Mouse (Mus musculus): ENCODE results near the gene Cdc5l. TPM values are rescaled to one million over a fixed set of nuclear protein-coding genes. Genes with fewer than 3 reads are reported as not detected.

Cdc5l gene
- total RNA-seq (2014; rRNA removed) (21.5 and 38.1 TPM in 2 replicates), polyA plus RNA-seq (2015; fragmentation: Nextera tagmentation; extraction: Ambion mirVana) (54.2 and 57.7 TPM in 2 replicates)

GRCm38 (mm10) chr17:45433419-45434261 lies at the start of gene Cdc5l:
Cdc5l (minus strand) TSS chr17:45433737.
- ATAC-seq (peak; percentile 98), DNase-seq (ENCODE audit: low spot score) (peak; percentile 100)
- H3K27me3 ChIP-seq (ENCODE audit: insufficient read depth, low read length) = no peaks in the 10 kb centered on the region
- under 1% methylated on average over 73 of the region's 73 CpGs for WGBS
- H3K4me2 ChIP-seq (ENCODE audit: low read depth, low read length) = peak within 1 kb of the TSS; percentile 86
- no peaks in the 10 kb centered on the region for H3K36me3 ChIP-seq (ENCODE audit: insufficient read depth, low read length)
- peak within 1 kb of the TSS; percentile 64 for H3K4me3 ChIP-seq (ENCODE audit: low read length)
- peak within 1 kb of the TSS; percentile 80 for H3K9ac ChIP-seq (replicated peaks; ENCODE audit: low read length)
- no peaks in the 10 kb centered on the region for H3K9me3 ChIP-seq (ENCODE audit: low read length)
- TF ChIP-seq CTCF (IDR thresholded peaks at IDR 0.05; ENCODE audit: low read depth) = peak; percentile 51
- peaks cover 13% of the 10 kb centered on the region; the same call in 1 of the 2 replicates for H3K4me1 ChIP-seq (ENCODE audit: insufficient read depth, low read length)
- peak within 1 kb of the TSS; percentile 94 for H3K27ac ChIP-seq

- ATAC-seq = no peak
- TF ChIP-seq CTCF (IDR thresholded peaks at IDR 0.05; ENCODE audit: low read depth) = peak; percentile 41
- no peak overlapping the region for H3K9ac ChIP-seq (replicated peaks; ENCODE audit: low read length)
- no peak overlapping the region for H3K4me2 ChIP-seq (ENCODE audit: low read depth, low read length)
- H3K36me3 ChIP-seq (ENCODE audit: insufficient read depth, low read length) = no peaks in the 10 kb centered on the region
- H3K27me3 ChIP-seq (ENCODE audit: insufficient read depth, low read length) = no peaks in the 10 kb centered on the region
- DNase-seq (ENCODE audit: low spot score) = no peak
- H3K4me3 ChIP-seq (ENCODE audit: low read length) = no peak overlapping the region
- 0 out of 2 replicates have a peak, but pooled peaks cover 2% of the 10 kb centered on the region for H3K9me3 ChIP-seq (ENCODE audit: low read length)
- no peak overlapping the region for H3K27ac ChIP-seq
- 22% methylated on average over 2 of the region's 2 CpGs for whole genome bisulfite sequencing
- no peaks in the 10 kb centered on the region for H3K4me1 ChIP-seq (ENCODE audit: insufficient read depth, low read length)
These were observed 46.9 kb upstream of the Cdc5l start for GRCm38 (mm10) chr17:45480429-45480828.

- DNase-seq (ENCODE audit: low spot score) (peak; percentile 90), ATAC-seq (no peak)
- peak; percentile 99 for TF ChIP-seq CTCF (IDR thresholded peaks at IDR 0.05; ENCODE audit: low read depth)
- H3K36me3 ChIP-seq (ENCODE audit: insufficient read depth, low read length) = no peaks in the 10 kb centered on the region
- H3K27me3 ChIP-seq (ENCODE audit: insufficient read depth, low read length) = no peaks in the 10 kb centered on the region
- H3K27ac ChIP-seq = no peak overlapping the region
- H3K9ac ChIP-seq (replicated peaks; ENCODE audit: low read length) = no peak overlapping the region
- no peak overlapping the region for H3K4me3 ChIP-seq (ENCODE audit: low read length)
- H3K4me2 ChIP-seq (ENCODE audit: low read depth, low read length) = no peak overlapping the region
- 21% methylated on average over 12 of the region's 12 CpGs for WGBS
- H3K4me1 ChIP-seq (ENCODE audit: insufficient read depth, low read length) = peaks cover 6% of the 10 kb centered on the region; the same call in 1 of the 2 replicates
- 0 out of 2 replicates have a peak, but pooled peaks cover 2% of the 10 kb centered on the region for H3K9me3 ChIP-seq (ENCODE audit: low read length)
These were observed 44.8 kb upstream of the Cdc5l start for GRCm38 (mm10) chr17:45478234-45478825.

GRCm38 (mm10) chr17:45474669-45475465 lies 41.3 kb upstream of the Cdc5l start, which contains the start of gene Spats1:
Spats1 (minus strand) TSS chr17:45475415.
- H3K9ac ChIP-seq (replicated peaks; ENCODE audit: low read length) = peak within 1 kb of the TSS; percentile 50; the same call in 1 of the 2 replicates
- H3K4me2 ChIP-seq (ENCODE audit: low read depth, low read length) = peak within 1 kb of the TSS; percentile 66
- WGBS = 4% methylated on average over 30 of the region's 30 CpGs
- peak within 1 kb of the TSS; percentile 37 for H3K4me3 ChIP-seq (ENCODE audit: low read length)
- DNase-seq (ENCODE audit: low spot score) (peak; percentile 91), ATAC-seq (peak; percentile 93)
- H3K27ac ChIP-seq = peak within 1 kb of the TSS; percentile 85
- H3K4me1 ChIP-seq (ENCODE audit: insufficient read depth, low read length) = peaks cover 6% of the 10 kb centered on the region; the same call in 1 of the 2 replicates
- H3K9me3 ChIP-seq (ENCODE audit: low read length) = no peaks in the 10 kb centered on the region
- no peak; the same call in 1 of the 2 replicates for TF ChIP-seq CTCF (IDR thresholded peaks at IDR 0.05; ENCODE audit: low read depth)
- no peaks in the 10 kb centered on the region for H3K27me3 ChIP-seq (ENCODE audit: insufficient read depth, low read length)
- H3K36me3 ChIP-seq (ENCODE audit: insufficient read depth, low read length) = no peaks in the 10 kb centered on the region

- H3K4me1 ChIP-seq (ENCODE audit: insufficient read depth, low read length) = peaks cover 6% of the 10 kb centered on the region; the same call in 1 of the 2 replicates
- peak overlapping the region; percentile 66 for H3K4me2 ChIP-seq (ENCODE audit: low read depth, low read length)
- peak overlapping the region; percentile 85 for H3K27ac ChIP-seq
- DNase-seq (ENCODE audit: low spot score) = no peak
- peak overlapping the region; percentile 50; the same call in 1 of the 2 replicates for H3K9ac ChIP-seq (replicated peaks; ENCODE audit: low read length)
- ATAC-seq = peak; percentile 49
- H3K27me3 ChIP-seq (ENCODE audit: insufficient read depth, low read length) = no peaks in the 10 kb centered on the region
- no peaks in the 10 kb centered on the region for H3K36me3 ChIP-seq (ENCODE audit: insufficient read depth, low read length)
- peak overlapping the region; percentile 37 for H3K4me3 ChIP-seq (ENCODE audit: low read length)
- H3K9me3 ChIP-seq (ENCODE audit: low read length) = no peaks in the 10 kb centered on the region
- WGBS = 61% methylated on average over 8 of the region's 8 CpGs
- TF ChIP-seq CTCF (IDR thresholded peaks at IDR 0.05; ENCODE audit: low read depth) = 0 out of 2 replicates have a peak, but pooled peaks have one; percentile 11
These were observed 40.6 kb upstream of the Cdc5l start for GRCm38 (mm10) chr17:45474146-45474545.

- no peak for TF ChIP-seq CTCF (IDR thresholded peaks at IDR 0.05; ENCODE audit: low read depth)
- Histone ChIP-seq H3K9me3 (ENCODE audit: low read length) (no peaks in the 10 kb centered on the region), H3K9ac (replicated peaks; ENCODE audit: low read length) (no peak overlapping the region), H3K4me2 (ENCODE audit: low read depth, low read length) (0 out of 2 replicates have a peak overlapping the region, but pooled peaks have one; percentile 66), H3K27me3 (ENCODE audit: insufficient read depth, low read length) (no peaks in the 10 kb centered on the region), H3K36me3 (ENCODE audit: insufficient read depth, low read length) (no peaks in the 10 kb centered on the region), H3K27ac (no peak overlapping the region), H3K4me1 (ENCODE audit: insufficient read depth, low read length) (peaks cover 6% of the 10 kb centered on the region; the same call in 1 of the 2 replicates), H3K4me3 (ENCODE audit: low read length) (no peak overlapping the region)
- no peak for ATAC-seq
- DNase-seq (ENCODE audit: low spot score) = no peak
- 84% methylated on average over 6 of the region's 6 CpGs for WGBS
These were observed 40.1 kb upstream of the Cdc5l start for GRCm38 (mm10) chr17:45473667-45474066.

Data from hindbrain, postnatal 0 days (tissue).